Mouse (Mus musculus): ENCODE measurements around the gene Spem1. TPM values are rescaled to one million over a fixed set of nuclear protein-coding genes. Genes with fewer than 3 reads are reported as not detected.

The Spem1 gene
- polyA plus RNA-seq, 1 experiment = not detected

DNA sequence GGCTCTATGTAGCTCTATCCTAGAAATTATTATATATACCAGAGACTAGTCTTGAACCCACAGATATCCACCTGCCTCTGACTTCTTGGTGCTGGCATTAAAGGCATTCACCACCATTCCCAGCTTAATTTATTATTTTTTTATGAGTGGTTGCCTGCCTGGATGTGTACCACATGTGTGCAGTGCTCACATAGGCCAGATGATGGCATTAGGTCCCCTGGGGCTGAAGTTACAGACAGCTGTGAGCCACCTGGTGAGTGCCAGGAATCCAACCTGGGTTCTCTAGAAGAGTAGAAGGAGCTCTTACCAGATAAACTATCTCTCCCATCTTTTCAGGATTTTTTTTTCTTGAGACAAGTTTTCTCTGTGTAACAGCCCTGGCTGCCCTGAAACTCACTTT is 11.7 kb downstream of the Spem1 start:
- H3K4me3 ChIP-seq (replicated peaks; ENCODE audit: control insufficient read depth, low read depth, low read length) = no peak overlapping the region
- H3K4me1 ChIP-seq (ENCODE audit: control insufficient read depth, insufficient read depth, low read length) = no peaks in the 10 kb centered on the region
- TF ChIP-seq POLR2A (IDR thresholded peaks at IDR 0.05; ENCODE audit: borderline replicate concordance, control insufficient read depth, low read depth, low read length) (no peak), CTCF (IDR thresholded peaks at IDR 0.05; ENCODE audit: control insufficient read depth, insufficient read depth, low read length) (0 out of 2 replicates have a peak, but pooled peaks have one; percentile 6)
- H3K27ac ChIP-seq (ENCODE audit: control insufficient read depth, insufficient read depth, low read depth, low read length, poor library complexity) = no peak overlapping the region

DNA sequence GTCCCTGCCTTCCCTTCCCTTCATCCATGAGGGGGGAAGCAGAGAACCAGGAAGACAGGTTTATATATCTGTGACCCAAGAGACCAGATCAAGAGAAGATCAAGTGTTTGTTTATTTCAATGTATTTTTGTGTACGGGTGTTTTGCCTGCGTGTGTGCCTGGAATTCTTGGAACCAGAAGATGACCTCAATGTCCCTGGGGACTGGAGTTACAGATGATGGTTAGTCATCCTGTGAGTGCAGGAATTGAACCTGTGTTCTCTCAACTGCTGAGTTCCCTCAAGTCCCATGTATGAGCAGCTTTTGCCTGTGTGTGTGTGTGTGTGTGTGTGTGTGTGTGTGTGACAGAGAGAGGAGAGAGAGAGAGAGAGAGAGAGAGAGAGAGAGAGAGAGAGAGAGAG is 14.3 kb downstream of the Spem1 start:
- Histone ChIP-seq H3K4me3 (replicated peaks; ENCODE audit: control insufficient read depth, low read depth, low read length) (no peak overlapping the region), H3K27ac (ENCODE audit: control insufficient read depth, insufficient read depth, low read depth, low read length, poor library complexity) (no peak overlapping the region), H3K4me1 (ENCODE audit: control insufficient read depth, insufficient read depth, low read length) (no peaks in the 10 kb centered on the region)
- 92% methylated on average over 2 of the region's 2 CpGs for WGBS
- TF ChIP-seq CTCF (IDR thresholded peaks at IDR 0.05; ENCODE audit: control insufficient read depth, insufficient read depth, low read length) (no peak), POLR2A (IDR thresholded peaks at IDR 0.05; ENCODE audit: borderline replicate concordance, control insufficient read depth, low read depth, low read length) (no peak)

DNA sequence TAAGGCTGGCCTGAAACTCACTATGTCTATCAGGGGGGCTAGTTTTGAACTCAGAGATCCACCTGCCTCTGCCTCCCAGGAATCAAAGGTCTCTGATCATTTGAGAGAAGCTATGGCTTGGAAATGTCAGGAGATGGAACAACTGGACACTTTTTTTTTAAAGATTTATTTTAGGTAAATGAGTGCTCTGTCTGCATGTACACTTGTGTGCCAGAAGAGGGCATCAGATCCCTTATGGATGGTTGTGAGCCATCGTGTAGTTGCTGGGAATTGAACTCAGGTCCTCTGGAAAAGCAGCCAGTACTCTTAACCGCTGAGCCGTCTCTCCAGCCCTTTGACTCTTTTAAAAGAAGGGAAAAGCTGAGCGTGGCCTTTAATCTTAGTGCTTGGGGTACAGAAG is 15.6 kb downstream of the Spem1 start:
- Histone ChIP-seq H3K4me3 (replicated peaks; ENCODE audit: control insufficient read depth, low read depth, low read length) (no peak overlapping the region), H3K4me1 (ENCODE audit: control insufficient read depth, insufficient read depth, low read length) (no peaks in the 10 kb centered on the region), H3K27ac (ENCODE audit: control insufficient read depth, insufficient read depth, low read depth, low read length, poor library complexity) (no peak overlapping the region)
- 90% methylated on average over 4 of the region's 4 CpGs for WGBS
- TF ChIP-seq POLR2A (IDR thresholded peaks at IDR 0.05; ENCODE audit: borderline replicate concordance, control insufficient read depth, low read depth, low read length) = no peak

DNA sequence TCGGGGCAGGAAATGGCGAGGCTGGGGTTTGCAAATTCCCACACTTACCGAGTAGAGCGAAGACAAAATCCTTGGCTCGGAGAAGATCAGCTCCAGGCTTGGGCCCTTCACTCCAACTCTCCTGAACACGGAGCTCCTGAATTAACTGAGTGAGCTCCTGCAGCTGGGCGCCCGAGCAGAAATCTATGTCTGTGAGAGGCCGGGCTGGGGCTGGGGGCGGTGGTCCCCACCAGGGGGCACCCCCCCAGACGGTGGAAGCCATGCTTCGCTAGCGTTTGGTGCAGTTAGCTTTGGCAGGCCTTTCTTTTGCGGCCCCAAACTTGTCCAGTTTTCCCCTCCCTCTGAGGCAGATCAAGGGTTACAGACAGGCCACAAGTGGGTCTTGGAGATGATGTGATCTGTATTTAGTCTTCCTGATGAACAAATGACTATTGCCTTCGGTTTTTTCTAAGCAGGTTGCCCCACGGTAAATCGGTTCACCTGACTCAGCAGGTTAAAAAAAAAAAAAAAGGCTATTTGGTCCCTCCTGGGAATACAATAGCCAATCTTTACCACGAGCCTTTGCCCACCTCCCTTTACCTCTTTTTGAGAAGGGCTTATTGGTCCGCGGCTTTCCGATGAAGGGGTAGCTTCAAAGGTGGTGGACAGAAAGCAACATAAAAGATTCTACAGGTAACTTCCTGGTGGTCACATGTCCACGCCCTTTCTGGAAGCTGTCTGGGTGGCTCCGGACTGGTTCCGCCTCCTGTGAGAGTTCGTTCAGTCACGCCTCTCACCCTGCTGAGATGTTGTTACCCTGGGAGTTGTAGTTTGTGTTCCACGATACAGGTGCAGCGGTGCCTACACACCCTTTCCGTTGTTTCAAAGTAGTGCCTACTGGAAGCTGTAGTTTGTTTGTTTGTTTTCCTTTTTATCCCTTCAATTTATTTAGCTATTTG is 16.7 kb downstream of the Spem1 start, which contains the start of gene Tmem102:
Gene Tmem102 (minus strand): TSS at position 653 of the 938 bp plus-strand sequence.
- 59% methylated on average over 29 of the region's 29 CpGs for WGBS
- Histone ChIP-seq H3K27ac (ENCODE audit: control insufficient read depth, insufficient read depth, low read depth, low read length, poor library complexity) (no peak within 1 kb of the TSS), H3K4me1 (ENCODE audit: control insufficient read depth, insufficient read depth, low read length) (no peaks in the 10 kb centered on the region; the same call in 1 of the 2 replicates), H3K4me3 (replicated peaks; ENCODE audit: control insufficient read depth, low read depth, low read length) (no peak within 1 kb of the TSS)
- TF ChIP-seq POLR2A (IDR thresholded peaks at IDR 0.05; ENCODE audit: borderline replicate concordance, control insufficient read depth, low read depth, low read length) = no peak
- no peak for TF ChIP-seq CTCF (IDR thresholded peaks at IDR 0.05; ENCODE audit: control insufficient read depth, insufficient read depth, low read length)

DNA sequence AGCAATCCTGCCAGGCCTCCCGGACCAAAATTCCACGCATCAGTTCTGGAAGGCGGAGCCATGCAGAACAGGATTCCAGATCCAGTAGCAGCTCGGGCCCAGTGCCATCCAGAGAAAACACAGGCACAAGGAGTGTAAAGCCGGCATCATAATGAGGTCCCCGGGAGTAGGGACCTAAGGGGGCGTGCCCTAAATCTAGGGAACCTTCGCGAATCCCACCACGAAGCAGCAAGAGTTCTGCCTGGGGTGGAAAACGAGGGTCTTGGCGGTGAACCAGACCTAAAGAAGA is 17.4 kb downstream of the Spem1 start:
- Histone ChIP-seq H3K27ac (ENCODE audit: control insufficient read depth, insufficient read depth, low read depth, low read length, poor library complexity) (no peak overlapping the region), H3K4me1 (ENCODE audit: control insufficient read depth, insufficient read depth, low read length) (no peaks in the 10 kb centered on the region; the same call in 1 of the 2 replicates), H3K4me3 (replicated peaks; ENCODE audit: control insufficient read depth, low read depth, low read length) (no peak overlapping the region)
- 50% methylated on average over 12 of the region's 12 CpGs for WGBS
- TF ChIP-seq POLR2A (IDR thresholded peaks at IDR 0.05; ENCODE audit: borderline replicate concordance, control insufficient read depth, low read depth, low read length) (no peak), CTCF (IDR thresholded peaks at IDR 0.05; ENCODE audit: control insufficient read depth, insufficient read depth, low read length) (no peak)

DNA sequence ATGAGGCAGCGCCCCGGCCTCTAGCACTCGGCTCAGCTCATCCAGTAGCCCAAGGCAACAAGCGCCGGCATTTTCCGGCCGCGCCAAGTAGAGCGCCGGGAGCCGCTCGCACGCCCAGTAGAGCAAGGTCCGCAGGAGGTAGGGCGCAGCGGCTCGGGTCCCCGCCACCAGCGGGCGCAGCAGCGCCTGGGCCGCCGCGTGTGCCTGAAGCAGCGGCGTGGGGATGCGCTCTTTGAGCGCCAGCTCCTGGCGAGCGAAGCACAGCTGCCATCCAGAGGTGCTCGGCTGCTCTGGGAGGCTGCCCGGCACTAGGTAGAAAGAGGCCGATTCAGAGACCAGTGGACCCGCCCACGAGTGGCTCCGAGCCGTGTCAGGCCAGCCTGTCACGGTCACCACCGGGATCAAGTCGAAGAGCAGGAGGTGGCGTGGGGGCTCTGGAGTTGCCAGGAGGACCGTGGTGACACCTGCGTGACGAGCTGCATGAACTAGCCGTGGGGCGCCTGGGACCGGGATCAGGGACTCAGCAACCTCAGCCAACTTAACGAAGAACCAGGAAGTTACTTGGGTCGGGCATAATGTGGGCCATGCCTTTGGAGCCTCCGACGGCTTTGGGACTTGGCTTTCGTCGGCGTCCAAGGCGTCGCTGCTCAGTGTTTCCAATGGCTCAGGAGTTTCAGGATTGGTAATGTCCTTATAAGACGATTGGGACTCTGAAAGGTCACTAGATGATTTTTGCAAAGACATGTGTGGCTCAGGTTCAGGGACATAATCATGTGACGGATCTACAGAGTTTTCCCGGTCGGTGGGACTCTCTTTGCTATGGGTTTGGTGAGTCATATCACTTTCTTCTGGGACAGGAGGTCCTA is 18.0 kb downstream of the Spem1 start:
- Histone ChIP-seq H3K27ac (ENCODE audit: control insufficient read depth, insufficient read depth, low read depth, low read length, poor library complexity) (no peak overlapping the region; the same call in 1 of the 2 replicates), H3K4me1 (ENCODE audit: control insufficient read depth, insufficient read depth, low read length) (peaks cover 1% of the 10 kb centered on the region; the same call in 1 of the 2 replicates), H3K4me3 (replicated peaks; ENCODE audit: control insufficient read depth, low read depth, low read length) (no peak overlapping the region)
- 4% methylated on average over 60 of the region's 60 CpGs for WGBS
- no peak for TF ChIP-seq POLR2A (IDR thresholded peaks at IDR 0.05; ENCODE audit: borderline replicate concordance, control insufficient read depth, low read depth, low read length)
- peak; percentile 65; the same call in 1 of the 2 replicates for TF ChIP-seq CTCF (IDR thresholded peaks at IDR 0.05; ENCODE audit: control insufficient read depth, insufficient read depth, low read length)

DNA sequence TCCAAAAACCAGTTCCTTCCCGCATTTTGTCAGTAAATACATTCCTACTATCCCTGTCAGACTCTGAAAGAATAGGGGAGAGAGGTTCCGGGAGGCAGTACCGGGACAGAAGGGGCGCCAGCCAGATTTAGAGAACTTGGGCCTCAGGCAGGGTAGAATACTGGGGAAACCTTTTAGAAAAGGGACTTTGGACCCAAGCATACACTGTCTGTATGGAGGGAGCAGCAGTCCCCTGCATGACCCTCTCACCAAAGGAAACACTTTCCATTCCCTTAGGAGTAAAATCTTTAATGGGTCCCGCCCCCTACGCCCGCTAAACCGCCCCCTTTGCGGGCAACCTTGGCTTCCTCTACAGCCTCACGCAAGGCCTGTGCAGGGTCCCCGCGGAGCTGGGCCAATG is 18.7 kb downstream of the Spem1 start:
- H3K4me1 ChIP-seq (ENCODE audit: control insufficient read depth, insufficient read depth, low read length) = peaks cover 1% of the 10 kb centered on the region; the same call in 1 of the 2 replicates
- H3K4me3 ChIP-seq (replicated peaks; ENCODE audit: control insufficient read depth, low read depth, low read length) = no peak overlapping the region
- no peak overlapping the region; the same call in 1 of the 2 replicates for H3K27ac ChIP-seq (ENCODE audit: control insufficient read depth, insufficient read depth, low read depth, low read length, poor library complexity)
- TF ChIP-seq POLR2A (IDR thresholded peaks at IDR 0.05; ENCODE audit: borderline replicate concordance, control insufficient read depth, low read depth, low read length) (no peak), CTCF (IDR thresholded peaks at IDR 0.05; ENCODE audit: control insufficient read depth, insufficient read depth, low read length) (no peak)
- WGBS = 3% methylated on average over 12 of the region's 12 CpGs

DNA sequence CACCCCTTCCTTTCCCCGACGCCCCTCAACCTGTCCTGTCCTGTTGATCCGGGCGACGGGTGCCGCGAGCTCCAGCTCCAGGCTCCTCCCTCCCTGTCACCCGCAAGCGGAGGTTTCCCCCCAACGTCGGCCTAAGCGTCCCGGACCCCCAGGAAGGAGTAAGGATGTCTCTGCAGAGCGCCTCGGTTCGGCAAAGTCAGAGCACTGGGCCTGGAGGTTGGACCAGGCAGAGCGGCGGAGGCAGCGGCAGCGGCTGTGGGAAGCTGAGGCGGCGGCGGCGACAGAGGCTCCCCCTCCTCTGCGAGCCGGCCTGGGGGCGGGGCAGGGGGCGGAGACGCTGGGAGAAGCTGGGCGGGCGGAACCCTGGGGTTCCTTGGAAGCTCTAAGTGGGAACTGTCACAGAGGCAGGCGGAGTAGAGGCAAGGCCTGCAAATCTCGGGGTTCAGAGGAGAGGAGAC is 19.3 kb downstream of the Spem1 start:
- WGBS = under 1% methylated on average over 33 of the region's 33 CpGs
- H3K27ac ChIP-seq (ENCODE audit: control insufficient read depth, insufficient read depth, low read depth, low read length, poor library complexity) = no peak overlapping the region; the same call in 1 of the 2 replicates
- H3K4me1 ChIP-seq (ENCODE audit: control insufficient read depth, insufficient read depth, low read length) = peaks cover 1% of the 10 kb centered on the region; the same call in 1 of the 2 replicates
- TF ChIP-seq POLR2A (IDR thresholded peaks at IDR 0.05; ENCODE audit: borderline replicate concordance, control insufficient read depth, low read depth, low read length) (no peak), CTCF (IDR thresholded peaks at IDR 0.05; ENCODE audit: control insufficient read depth, insufficient read depth, low read length) (no peak)
- peak overlapping the region; percentile 33 for H3K4me3 ChIP-seq (replicated peaks; ENCODE audit: control insufficient read depth, low read depth, low read length)
